Mouse (Mus musculus) fat pad, adult 2 months (tissue): ENCODE data around the gene Kcnk18.

ENCODE experiments used
- DNase-seq: peaks from one replicate; pipeline ENCODE4 v3.0.0-alpha.2; 2011; ENCODE audit warnings: low read depth, low spot score; ENCODE audit errors: extremely low read depth

The Kcnk18 gene

DNA sequence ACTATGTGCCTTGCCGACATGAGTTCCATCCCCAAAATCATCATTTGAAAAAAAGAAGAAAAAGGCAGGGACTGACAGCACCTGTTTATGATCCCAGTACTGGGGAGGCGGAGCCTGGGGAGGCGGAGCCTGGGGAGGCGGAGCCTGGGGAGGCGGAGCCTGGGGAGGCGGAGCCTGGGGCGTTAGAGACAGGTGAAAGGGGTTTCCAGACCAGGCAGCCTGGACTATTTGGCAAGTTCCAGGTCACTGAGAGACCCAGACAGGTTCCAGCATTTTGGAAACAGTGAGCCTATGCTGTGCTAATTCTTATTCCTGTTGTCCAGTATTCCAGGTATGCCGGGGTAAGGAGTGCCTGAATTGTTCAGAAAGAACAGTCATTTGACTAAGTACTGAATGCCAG lies at the start of gene Kcnk18:
Gene Kcnk18 (plus strand): TSS at position 224 of the 400 bp plus-strand sequence.
- no peak for DNase-seq

GRCm38 (mm10) chr19:59169936-59170765 lies 48.9 kb upstream of the Kcnk18 start, which contains the start of gene Vax1:
Gene Vax1 (minus strand): TSS chr19:59170056.
- DNase-seq, result no peak

DNA sequence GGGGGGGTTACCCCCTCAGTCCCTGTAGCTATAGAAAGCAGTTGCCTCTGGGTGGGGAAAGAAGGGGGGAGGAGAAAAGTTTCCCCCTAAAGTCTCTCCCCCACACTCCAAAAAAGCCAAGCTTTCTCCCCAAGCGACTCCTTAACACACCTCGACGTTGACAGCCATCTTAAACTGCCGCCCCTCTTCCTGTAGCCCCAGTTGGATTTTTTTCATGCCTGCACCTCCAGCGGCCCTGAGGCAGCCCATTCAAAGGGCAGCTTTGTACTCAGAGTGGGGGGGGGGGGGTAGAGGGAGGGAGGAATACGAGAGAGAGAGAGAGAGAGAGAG lies 48.3 kb upstream of the Kcnk18 start:
- no peak for DNase-seq

- DNase-seq, result no peak
These were observed 47.7 kb upstream of the Kcnk18 start for GRCm38 (mm10) chr19:59171151-59171870.

- no peak for DNase-seq
These were observed 47.2 kb upstream of the Kcnk18 start for GRCm38 (mm10) chr19:59171871-59172245.

- DNase-seq, result no peak
These were observed 46.2 kb upstream of the Kcnk18 start for GRCm38 (mm10) chr19:59172781-59173180.

DNA sequence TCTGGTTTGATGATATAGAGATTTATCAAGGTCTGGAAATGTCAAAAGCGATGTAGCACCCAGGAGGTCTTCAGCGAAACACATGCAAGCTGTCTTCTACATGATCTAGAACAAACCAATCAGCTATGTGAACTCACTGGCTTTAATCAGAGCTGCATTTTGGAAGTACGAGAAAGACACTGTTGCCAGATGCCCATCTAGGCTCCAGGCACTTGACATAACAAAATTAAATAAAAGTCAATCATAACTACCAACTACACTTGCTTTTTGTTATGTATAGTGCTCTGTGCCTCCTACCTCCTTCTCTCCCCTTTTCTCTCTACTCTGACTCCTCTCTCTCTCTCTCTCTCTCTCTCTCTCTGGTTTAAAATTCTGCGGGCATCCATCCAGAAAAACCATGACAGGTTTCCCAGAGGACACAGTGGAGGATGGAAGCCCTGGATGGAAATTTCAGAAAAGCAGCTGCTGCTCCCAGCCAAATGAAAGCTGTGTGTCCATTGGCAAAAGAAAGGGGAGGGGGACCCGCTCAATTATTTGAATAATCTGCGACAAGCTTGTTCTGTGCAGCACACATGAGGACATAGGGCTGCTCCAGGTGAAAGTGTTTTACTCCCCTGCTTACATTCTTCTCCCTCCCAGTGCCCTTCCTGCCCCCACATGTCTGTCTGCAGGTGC lies 45.5 kb upstream of the Kcnk18 start:
- DNase-seq, result no peak

- no peak for DNase-seq
These were observed 35.0 kb upstream of the Kcnk18 start for GRCm38 (mm10) chr19:59184000-59184399.

DNA sequence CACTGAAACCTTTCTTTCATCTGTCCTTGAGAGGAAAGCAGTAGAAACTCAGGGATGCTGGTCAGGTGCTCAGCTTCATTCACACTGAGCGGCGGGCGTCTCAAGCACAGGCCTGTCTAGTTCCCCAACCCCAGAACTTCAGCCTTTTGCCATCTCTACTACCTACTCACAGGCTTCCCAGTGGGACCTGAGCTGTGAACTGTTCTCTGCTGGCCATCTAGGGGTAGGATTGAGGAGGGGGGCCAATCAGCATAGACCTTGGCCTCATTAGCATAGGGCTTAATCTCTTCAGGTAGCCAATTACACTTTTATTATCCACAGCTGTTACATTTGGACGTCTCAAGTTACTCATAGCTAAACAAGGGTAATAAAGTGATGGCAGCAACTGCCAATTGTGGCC lies 30.0 kb upstream of the Kcnk18 start:
- DNase-seq, result no peak

DNA sequence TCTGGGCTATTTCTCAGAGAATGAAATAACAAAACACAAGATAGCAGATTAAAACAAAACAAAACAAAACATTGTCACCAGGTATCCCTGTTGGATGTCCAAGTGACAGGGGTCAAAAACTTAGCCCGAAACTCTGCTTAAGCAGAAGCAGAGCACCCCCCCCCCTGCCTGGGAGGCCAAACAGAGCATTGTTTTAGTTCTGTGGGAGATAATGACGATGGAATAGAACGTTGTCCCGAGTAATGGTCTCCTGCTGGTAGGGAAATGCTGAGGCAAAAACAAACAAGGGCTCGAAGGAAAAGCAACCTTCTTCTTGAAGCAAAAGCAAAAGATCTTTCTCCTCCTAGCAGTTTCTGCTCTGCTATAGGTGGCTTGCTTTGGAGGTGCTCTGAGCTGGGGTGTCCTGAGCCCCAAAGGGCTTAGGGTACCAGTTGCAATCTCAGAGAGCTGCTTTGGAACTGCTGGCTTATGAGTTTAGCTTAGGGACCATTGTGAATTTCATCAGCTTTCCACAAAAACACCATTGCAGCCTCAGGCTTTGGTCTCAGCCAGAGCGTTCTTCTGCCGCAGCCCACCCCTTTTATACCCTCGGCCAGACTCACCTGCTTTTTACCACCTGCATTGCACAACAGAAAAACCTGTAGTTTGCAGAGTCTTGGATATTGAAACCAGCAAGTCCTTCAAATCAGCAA lies 28.4 kb upstream of the Kcnk18 start:
- no peak for DNase-seq

DNA sequence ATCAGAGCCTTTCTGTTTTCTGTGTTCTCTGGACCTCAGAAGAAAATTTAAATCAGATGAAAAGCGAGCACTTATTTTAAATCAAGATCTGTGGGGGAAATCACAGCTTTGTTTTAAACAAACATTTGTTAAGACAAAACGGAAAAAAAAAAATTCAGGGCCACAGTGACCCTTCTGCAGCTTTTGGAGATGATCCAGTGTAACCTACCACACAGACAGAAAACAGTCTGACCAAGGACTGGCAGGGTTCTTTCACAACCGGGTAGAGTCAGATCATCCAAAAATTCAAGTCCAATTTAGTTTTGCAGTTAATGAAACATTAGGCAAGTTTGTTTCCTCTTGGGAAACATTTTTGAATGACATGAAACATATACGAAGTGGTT lies 27.9 kb upstream of the Kcnk18 start:
- DNase-seq, result no peak

- no peak for DNase-seq
These were observed 26.5 kb upstream of the Kcnk18 start for GRCm38 (mm10) chr19:59192491-59192890.

- no peak for DNase-seq
These were observed 25.6 kb upstream of the Kcnk18 start for GRCm38 (mm10) chr19:59193456-59193855.

- DNase-seq, result no peak
These were observed 24.8 kb upstream of the Kcnk18 start for GRCm38 (mm10) chr19:59193986-59194820.

DNA sequence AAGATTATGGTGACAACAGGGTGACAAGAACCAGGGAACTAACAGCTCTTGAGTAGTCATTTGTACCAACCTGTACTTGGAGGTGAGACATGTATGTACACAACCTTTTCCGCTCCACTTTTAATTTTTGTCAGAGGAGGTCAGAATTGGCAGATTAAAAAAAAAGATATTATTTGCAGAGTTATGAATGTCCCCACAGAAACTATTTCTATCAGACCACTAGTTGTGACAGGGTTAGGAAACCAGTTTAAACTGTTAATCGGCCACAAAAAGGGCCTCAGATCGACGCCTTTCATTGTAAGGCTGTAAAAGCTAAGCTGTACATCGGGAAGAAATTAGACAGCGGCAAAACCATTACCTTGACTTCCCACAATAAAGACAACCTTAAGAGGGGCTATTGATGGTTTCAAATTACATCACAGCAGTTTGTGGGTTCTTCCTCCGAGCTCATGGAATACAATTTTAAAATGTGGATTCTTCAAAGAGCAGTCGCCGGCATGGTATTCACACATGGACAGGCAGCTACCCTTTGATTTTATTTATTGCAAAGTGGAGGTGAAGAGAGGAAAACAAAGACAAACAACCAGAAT lies 23.7 kb upstream of the Kcnk18 start:
- no peak for DNase-seq

GRCm38 (mm10) chr19:59196111-59196666 lies 22.8 kb upstream of the Kcnk18 start:
- no peak for DNase-seq

- DNase-seq, result no peak
These were observed 20.9 kb upstream of the Kcnk18 start for GRCm38 (mm10) chr19:59198161-59198560.

- DNase-seq, result no peak
These were observed 10.5 kb upstream of the Kcnk18 start for GRCm38 (mm10) chr19:59208475-59208874.

- DNase-seq, result no peak
These were observed 10.0 kb upstream of the Kcnk18 start for GRCm38 (mm10) chr19:59208986-59209385.

- no peak for DNase-seq
These were observed 2.1 kb upstream of the Kcnk18 start for GRCm38 (mm10) chr19:59216891-59217290.
